In genomic region chr1:105711227-105711626, GRCm38 (mm10) we compare ENCODE assay signal across 8 mouse cellular contexts. TPM values are rescaled to one million over a fixed set of nuclear protein-coding genes. Genes with fewer than 3 reads are reported as not detected.
DNase-seq lines count a peak whose midpoint lies in the region; ATAC-seq and TF ChIP-seq lines count a peak whose summit lies in the region.
"Had no signal": no experiment of that assay in that cellular context is flagged by ENCODE, and none has a peak within 500 bp of the region (broad histone marks: within the 10 kb centered on the region; RNA-seq: fewer than 3 reads in every experiment).

No protein-coding gene starts in this region.

- ATAC-seq in liver, embryonic 14.5 days (ENCODE audit: insufficient read depth), result no peak

- no peaks in the 10 kb centered on the region for H3K4me1 ChIP-seq in liver, embryonic 14.5 days (replicated peaks; ENCODE audit: control insufficient read depth in 2 of 2, insufficient read depth in 2 of 2, low read length in 1 of 2)
- H3K4me1 ChIP-seq: neural tube, embryonic 12.5 days had no signal

- H3K36me3 ChIP-seq in liver, embryonic 14.5 days (replicated peaks; ENCODE audit: control insufficient read depth, insufficient read depth, low read depth), result no peaks in the 10 kb centered on the region; the same call in 1 of the 2 replicates

- no peaks in the 10 kb centered on the region for H3K9me3 ChIP-seq in liver, embryonic 14.5 days (ENCODE audit: control insufficient read depth, low read length)
- H3K9me3 ChIP-seq: neural tube, embryonic 12.5 days had no signal

- DNase-seq in heart, postnatal 36 days, result peak; percentile 12 to 36
- no peak for DNase-seq in heart, adult 11 months
- peak; percentile 35 to 55 for DNase-seq in right cerebral cortex, adult 2 months (ENCODE audit: low spot score in 2 of 2)
- no peak for DNase-seq in right cerebral cortex, postnatal 36 days (ENCODE audit: low spot score in 2 of 2)
- DNase-seq in R1 (ENCODE audit: low read depth, low spot score), result peak; percentile 18
- DNase-seq in liver, embryonic 14.5 days (ENCODE audit: low read depth in 3 of 3, low spot score in 3 of 3), result peak in 2 of 3 experiments; percentile 9 to 13
- no peak for DNase-seq in Muller cell, postnatal 12 days (ENCODE audit: inconsistent ontology term)

- no peak overlapping the region for H3K4me3 ChIP-seq in liver, embryonic 14.5 days (ENCODE audit: insufficient read depth in 1 of 2, low read depth in 2 of 2, low read length in 2 of 2)
- H3K4me3 ChIP-seq: neural tube, embryonic 12.5 days had no signal

- intact Hi-C loops in heart, postnatal 36 days (cut with DNase I), result loop anchor here (1.0 kb wide), 1 partner anchor 49 kb away; no protein-coding TSS in a partner anchor

- TF ChIP-seq EP300 in liver, embryonic 14.5 days (IDR thresholded peaks at IDR 0.05; ENCODE audit: low read depth), result no peak

- H3K9ac ChIP-seq in liver, embryonic 14.5 days (replicated peaks), result no peak overlapping the region
- H3K9ac ChIP-seq: neural tube, embryonic 12.5 days had no signal

- peak; percentile 40; the same call in 1 of the 2 replicates for TF ChIP-seq CTCF in liver, embryonic 14.5 days (IDR thresholded peaks at IDR 0.05; ENCODE audit: low read depth)

- H3K27me3 ChIP-seq in liver, embryonic 14.5 days (ENCODE audit: control insufficient read depth, insufficient read depth, low read length), result no peaks in the 10 kb centered on the region
- H3K27me3 ChIP-seq: neural tube, embryonic 12.5 days had no signal

- no peak overlapping the region for H3K27ac ChIP-seq in liver, embryonic 14.5 days
- H3K27ac ChIP-seq: neural tube, embryonic 12.5 days had no signal

- 37% methylated on average over 1 of the region's 1 CpGs for WGBS in liver, embryonic 14.5 days (ENCODE audit: insufficient replicate concordance)

- no peak overlapping the region for H3K4me2 ChIP-seq in liver, embryonic 14.5 days (ENCODE audit: low read depth)
- H3K4me2 ChIP-seq: neural tube, embryonic 12.5 days had no signal

RNA-seq across cellular contexts. Expression of gene Relch, which starts 47.6 kb away (rescaled TPM):
- 10 to 100 TPM; 21.1 to 24.6 TPM for total RNA-seq in heart, postnatal 36 days (2021)
- 6.3 and 7.2 TPM in 2 replicates for polyA plus RNA-seq in liver, embryonic 14.5 days (2012; rRNA removed)
- 9.0 and 11.3 TPM in 2 replicates for polyA plus RNA-seq in liver, embryonic 14.5 days (2014; fragmentation: Nextera tagmentation; extraction: Ambion mirVana)

RNA-seq across cellular contexts. Expression of gene Pign, which starts 47.8 kb away (rescaled TPM):
- 10 to 100 TPM; 11.9 to 14.2 TPM for total RNA-seq in heart, postnatal 36 days (2021)
- 2.9 and 5.1 TPM in 2 replicates for polyA plus RNA-seq in liver, embryonic 14.5 days (2012; rRNA removed)
- polyA plus RNA-seq in liver, embryonic 14.5 days (2014; fragmentation: Nextera tagmentation; extraction: Ambion mirVana), result 5.5 TPM in 2 replicates

Comparison
In these comparisons a context has a peak if more than half of its experiments do, and no peak if none do; other contexts are left out.
1. DNase-seq: peak in heart, postnatal 36 days (2 of 2), right cerebral cortex, adult 2 months (2 of 2), R1 (single experiment) and liver, embryonic 14.5 days (2 of 3); none in heart, adult 11 months (single experiment), right cerebral cortex, postnatal 36 days (0 of 2) and Muller cell, postnatal 12 days (single experiment).